8 mouse cellular contexts compared by ENCODE assay signal in genomic region chr1:37430297-37430840, GRCm38 (mm10). TPM values are rescaled to one million over a fixed set of nuclear protein-coding genes. Genes with fewer than 3 reads are reported as not detected.
A peak's percentile ranks its signal among the peaks of the same experiment; 100 is the strongest.
DNase-seq lines count a peak whose midpoint lies in the region; ATAC-seq and TF ChIP-seq lines count a peak whose summit lies in the region.

No protein-coding gene starts in this region.

- H3K4me3 ChIP-seq in gastrocnemius, adult 2 months, result peak overlapping the region; percentile 91
- peak overlapping the region; percentile 92 to 93 for H3K4me3 ChIP-seq in MEL (ENCODE audit: control insufficient read depth in 1 of 2, insufficient read depth in 1 of 2, low read depth in 2 of 2, low read length in 2 of 2)
- peak overlapping the region; percentile 93 for H3K4me3 ChIP-seq in forebrain, postnatal 0 days (ENCODE audit: low read depth, low read length)
- H3K4me3 ChIP-seq in limb, embryonic 15.5 days, result peak overlapping the region; percentile 98
- peak overlapping the region; percentile 94 for H3K4me3 ChIP-seq in neural tube, embryonic 14.5 days (ENCODE audit: low read depth, low read length)

- H3K4me2 ChIP-seq in forebrain, postnatal 0 days (ENCODE audit: low read depth), result peak overlapping the region; percentile 94
- peak overlapping the region; percentile 75 for H3K4me2 ChIP-seq in limb, embryonic 15.5 days
- H3K4me2 ChIP-seq in neural tube, embryonic 14.5 days (ENCODE audit: low read depth, low read length), result peak overlapping the region; percentile 90

- peaks cover 46% of the 10 kb centered on the region for H3K79me2 ChIP-seq in MEL (ENCODE audit: control insufficient read depth, insufficient read depth, low read length, poor library complexity)

- ATAC-seq in forebrain, postnatal 0 days, result peak; percentile 49
- ATAC-seq in limb, embryonic 15.5 days (ENCODE audit: insufficient number of reproducible peaks, low FRiP score, low TSS enrichment, low read depth), result no peak
- peak; percentile 18 for ATAC-seq in neural tube, embryonic 14.5 days (ENCODE audit: low read depth)

- H3K27ac ChIP-seq in gastrocnemius, adult 2 months, result peak overlapping the region; percentile 94
- H3K27ac ChIP-seq in MEL (ENCODE audit: control insufficient read depth, low read depth, low read length), result peak overlapping the region; percentile 32
- peak overlapping the region; percentile 82 for H3K27ac ChIP-seq in forebrain, postnatal 0 days (ENCODE audit: low read depth, low read length)
- H3K27ac ChIP-seq in limb, embryonic 15.5 days, result peak overlapping the region; percentile 85
- peak overlapping the region; percentile 60 for H3K27ac ChIP-seq in neural tube, embryonic 14.5 days (ENCODE audit: low read depth, low read length)

- H3K9me3 ChIP-seq in MEL (replicated peaks; ENCODE audit: insufficient read depth, low read length), result no peaks in the 10 kb centered on the region
- H3K9me3 ChIP-seq in forebrain, postnatal 0 days (ENCODE audit: low read length), result no peaks in the 10 kb centered on the region
- H3K9me3 ChIP-seq in limb, embryonic 15.5 days, result no peaks in the 10 kb centered on the region
- H3K9me3 ChIP-seq in neural tube, embryonic 14.5 days (ENCODE audit: control insufficient read depth, low read length), result no peaks in the 10 kb centered on the region

- peak; percentile 38 for DNase-seq in gastrocnemius, adult 2 months
- no peak for DNase-seq in gastrocnemius, postnatal 4 days (ENCODE audit: low spot score in 2 of 2)
- no peak for DNase-seq in MEL (ENCODE audit: low read depth, low spot score)
- DNase-seq in forebrain, postnatal 0 days, result no peak
- DNase-seq in cerebellum, adult 11 months, result no peak
- no peak for DNase-seq in frontal cortex, postnatal 25 days (ENCODE audit: low spot score in 2 of 2)

- intact Hi-C loops in gastrocnemius, adult 2 months (cut with DNase I), result loop anchor here (10.0 kb wide), 1 partner anchor 564 kb away; the partner anchor contains the start of genes Eif5b and Txndc9

- WGBS in forebrain, postnatal 0 days, result 2% methylated on average over 40 of the region's 40 CpGs
- 1% methylated on average over 40 of the region's 40 CpGs for WGBS in limb, embryonic 15.5 days
- 2% methylated on average over 40 of the region's 40 CpGs for WGBS in neural tube, embryonic 14.5 days

- peaks cover 14 to 35% of the 10 kb centered on the region in 2 experiments for H3K4me1 ChIP-seq in MEL (ENCODE audit: control insufficient read depth in 1 of 2, insufficient read depth in 2 of 2, low read length in 2 of 2)
- peaks cover 14% of the 10 kb centered on the region for H3K4me1 ChIP-seq in forebrain, postnatal 0 days (ENCODE audit: insufficient read depth)
- peaks cover 22% of the 10 kb centered on the region for H3K4me1 ChIP-seq in limb, embryonic 15.5 days
- peaks cover 16% of the 10 kb centered on the region for H3K4me1 ChIP-seq in neural tube, embryonic 14.5 days (ENCODE audit: control insufficient read depth, insufficient read depth, low read length)

- TF ChIP-seq CTCF in gastrocnemius, adult 2 months (IDR thresholded peaks at IDR 0.05), result no peak
- TF ChIP-seq CTCF in MEL (IDR thresholded peaks at IDR 0.05 in 2 of 3, conservative IDR thresholded peaks at IDR 0.05 in 1 of 3; ENCODE audit: control insufficient read depth in 1 of 3, insufficient read depth in 1 of 3, low read depth in 2 of 3, low read length in 3 of 3, poor library complexity in 1 of 3, severe bottlenecking in 1 of 3), result no peak
- no peak for TF ChIP-seq CTCF in forebrain, postnatal 0 days (IDR thresholded peaks at IDR 0.05; ENCODE audit: low read depth)

- no peak for TF ChIP-seq EP300 in MEL (IDR thresholded peaks at IDR 0.05; ENCODE audit: low read depth in 1 of 2, low read length in 2 of 2)

- no peak for TF ChIP-seq POLR2A in MEL (IDR thresholded peaks at IDR 0.05; ENCODE audit: control insufficient read depth in 1 of 2, insufficient read depth in 1 of 2, low read depth in 1 of 2, low read length in 2 of 2, poor library complexity in 1 of 2)

- H3K27me3 ChIP-seq in MEL (ENCODE audit: control insufficient read depth in 1 of 2, insufficient read depth in 2 of 2, low read length in 2 of 2), result no peaks in the 10 kb centered on the region
- H3K27me3 ChIP-seq in forebrain, postnatal 0 days (ENCODE audit: insufficient read depth, low read length), result no peaks in the 10 kb centered on the region
- H3K27me3 ChIP-seq in limb, embryonic 15.5 days, result no peaks in the 10 kb centered on the region
- H3K27me3 ChIP-seq in neural tube, embryonic 14.5 days (ENCODE audit: control insufficient read depth, insufficient read depth, low read length), result no peaks in the 10 kb centered on the region

- TF ChIP-seq RAD21 in MEL (IDR thresholded peaks at IDR 0.05; ENCODE audit: low read depth, low read length), result no peak

- peak overlapping the region; percentile 86 for H3K9ac ChIP-seq in MEL (ENCODE audit: control insufficient read depth, low read depth, low read length, poor library complexity, severe bottlenecking)
- peak overlapping the region; percentile 88 for H3K9ac ChIP-seq in forebrain, postnatal 0 days
- peak overlapping the region; percentile 89 for H3K9ac ChIP-seq in limb, embryonic 15.5 days
- peak overlapping the region; percentile 91 for H3K9ac ChIP-seq in neural tube, embryonic 14.5 days (replicated peaks; ENCODE audit: low read depth, low read length)

- peaks cover 3 to 40% of the 10 kb centered on the region in 2 experiments; a peak in 3 of 4 replicates for H3K36me3 ChIP-seq in MEL (ENCODE audit: control insufficient read depth in 1 of 2, insufficient read depth in 2 of 2, low read length in 2 of 2)
- H3K36me3 ChIP-seq in forebrain, postnatal 0 days (ENCODE audit: insufficient read depth), result peaks cover 25% of the 10 kb centered on the region
- H3K36me3 ChIP-seq in limb, embryonic 15.5 days, result peaks cover 43% of the 10 kb centered on the region
- H3K36me3 ChIP-seq in neural tube, embryonic 14.5 days (ENCODE audit: control insufficient read depth, insufficient read depth, low read length), result peaks cover 16% of the 10 kb centered on the region

TF ChIP-seq in MEL, 35 proteins besides CTCF, POLR2A, EP300 and RAD21:
- TF ChIP-seq USF2 (IDR thresholded peaks at IDR 0.05; ENCODE audit: borderline replicate concordance in 1 of 2, insufficient read depth in 1 of 2, low read depth in 1 of 2, low read length in 2 of 2), result no peak
- 0 out of 2 replicates have a peak, but pooled peaks have one; percentile 40 for TF ChIP-seq CHD1 (IDR thresholded peaks at IDR 0.05; ENCODE audit: low read depth, low read length)
- 0 out of 2 replicates have a peak, but pooled peaks have one; percentile 5 for TF ChIP-seq SMC3 (IDR thresholded peaks at IDR 0.05; ENCODE audit: low read depth, low read length)
TF ChIP-seq in MEL: peak in this region for 2.

RNA-seq across cellular contexts. Expression of gene Unc50, which starts 0.4 kb away (rescaled TPM):
- total RNA-seq in gastrocnemius, adult 2 months (2021), result 10 to 100 TPM; 14.2 to 16.6 TPM
- total RNA-seq in gastrocnemius, postnatal 4 days (2021), result 10 to 100 TPM; 35.0 to 38.9 TPM
- total RNA-seq in MEL (2012; rRNA removed), result 56.4 and 62.3 TPM in 2 replicates
- polyA plus RNA-seq in MEL (2012; ENCODE audit: insufficient read depth in 1 of 2, insufficient read length in 2 of 2, low read depth in 1 of 2, low replicate concordance in 2 of 2, missing spikeins in 1 of 2), result 100 to 1,000 TPM in 1 of 2 experiments, 10 to 100 TPM in 1; 61.8 to 609 TPM
- total RNA-seq in forebrain, postnatal 0 days (2014; rRNA removed), result 78.3 and 88.8 TPM in 2 replicates
- polyA plus RNA-seq in forebrain, postnatal 0 days (2015; fragmentation: Nextera tagmentation; extraction: Ambion mirVana), result 125 and 139 TPM in 2 replicates
- polyA plus RNA-seq in limb, embryonic 15.5 days (2015; fragmentation: Nextera tagmentation; extraction: Ambion mirVana), result 145 and 150 TPM in 2 replicates
- polyA plus RNA-seq in neural tube, embryonic 14.5 days (2014; fragmentation: Nextera tagmentation; extraction: Ambion mirVana), result 120 and 126 TPM in 2 replicates

RNA-seq across cellular contexts. Expression of gene Coa5, which starts 0.5 kb away (rescaled TPM):
- total RNA-seq in gastrocnemius, adult 2 months (2021), result 10 to 100 TPM; 81.0 to 88.5 TPM
- total RNA-seq in gastrocnemius, postnatal 4 days (2021), result 10 to 100 TPM; 54.4 to 54.5 TPM
- total RNA-seq in MEL (2012; rRNA removed), result 26.7 and 31.4 TPM in 2 replicates
- 10 to 100 TPM in 1 of 2 experiments, not detected in 1; 34.5 TPM for polyA plus RNA-seq in MEL (2012; ENCODE audit: insufficient read depth in 1 of 2, insufficient read length in 2 of 2, low read depth in 1 of 2, low replicate concordance in 2 of 2, missing spikeins in 1 of 2)
- total RNA-seq in forebrain, postnatal 0 days (2014; rRNA removed), result 36.2 and 45.3 TPM in 2 replicates
- polyA plus RNA-seq in forebrain, postnatal 0 days (2015; fragmentation: Nextera tagmentation; extraction: Ambion mirVana), result 28.5 and 37.1 TPM in 2 replicates
- polyA plus RNA-seq in limb, embryonic 15.5 days (2015; fragmentation: Nextera tagmentation; extraction: Ambion mirVana), result 46.1 and 47.1 TPM in 2 replicates
- 72.7 and 76.1 TPM in 2 replicates for polyA plus RNA-seq in neural tube, embryonic 14.5 days (2014; fragmentation: Nextera tagmentation; extraction: Ambion mirVana)

Comparison
In these comparisons a context has a peak if more than half of its experiments do, and no peak if none do; other contexts are left out.
1. H3K27ac ChIP-seq: peak in every context shown above with its lines; median percentile 94 in gastrocnemius, adult 2 months; 85 in limb, embryonic 15.5 days; 82 in forebrain, postnatal 0 days; 60 in neural tube, embryonic 14.5 days; 32 in MEL.